Mouse (Mus musculus) stomach, postnatal 0 days (tissue): Measurements from ENCODE around the gene Tspan2.

ENCODE experiments used
- CTCF ChIP-seq: IDR thresholded peaks from 2 replicates; pipeline ENCODE4 v1.5.1; 2016; ENCODE audit warnings: antibody characterized with exemption, low read depth, mild to moderate bottlenecking, moderate library complexity
- EP300 ChIP-seq: optimal IDR thresholded peaks from 2 replicates; pipeline ENCODE3; 2016; ENCODE audit warnings: antibody characterized with exemption

DNA sequence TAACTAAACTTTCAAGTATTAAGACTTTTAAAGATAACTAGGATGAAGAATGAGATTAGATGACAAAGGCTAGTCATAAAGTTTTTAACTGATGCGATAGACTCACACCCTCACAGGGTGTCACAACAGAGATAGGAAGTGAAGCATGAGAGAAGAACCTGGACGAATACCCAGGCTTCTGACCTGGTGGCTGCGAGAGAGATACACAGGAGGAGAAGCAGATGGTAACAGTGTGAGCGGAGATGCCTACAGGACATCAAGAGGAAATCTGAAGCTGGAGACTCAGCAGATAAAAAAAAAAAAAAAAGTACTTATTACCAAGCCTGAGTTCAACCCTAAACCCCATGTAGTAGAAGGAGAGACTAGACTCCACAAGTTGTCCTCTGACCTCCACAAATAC, 38.7 kb downstream of the Tspan2 start:
- TF ChIP-seq EP300 = no peak
- no peak for TF ChIP-seq CTCF
